Mouse (Mus musculus) mature B cell (primary cell): ENCODE measurements around the gene Myo9a.

Experiments
- in situ Hi-C: fragments of 300-500 bp; cut with MboI; formaldehyde crosslinking; loops from 2 replicates; pipeline ENCODE4 v1.14.3; 2019

The Myo9a gene

DNA sequence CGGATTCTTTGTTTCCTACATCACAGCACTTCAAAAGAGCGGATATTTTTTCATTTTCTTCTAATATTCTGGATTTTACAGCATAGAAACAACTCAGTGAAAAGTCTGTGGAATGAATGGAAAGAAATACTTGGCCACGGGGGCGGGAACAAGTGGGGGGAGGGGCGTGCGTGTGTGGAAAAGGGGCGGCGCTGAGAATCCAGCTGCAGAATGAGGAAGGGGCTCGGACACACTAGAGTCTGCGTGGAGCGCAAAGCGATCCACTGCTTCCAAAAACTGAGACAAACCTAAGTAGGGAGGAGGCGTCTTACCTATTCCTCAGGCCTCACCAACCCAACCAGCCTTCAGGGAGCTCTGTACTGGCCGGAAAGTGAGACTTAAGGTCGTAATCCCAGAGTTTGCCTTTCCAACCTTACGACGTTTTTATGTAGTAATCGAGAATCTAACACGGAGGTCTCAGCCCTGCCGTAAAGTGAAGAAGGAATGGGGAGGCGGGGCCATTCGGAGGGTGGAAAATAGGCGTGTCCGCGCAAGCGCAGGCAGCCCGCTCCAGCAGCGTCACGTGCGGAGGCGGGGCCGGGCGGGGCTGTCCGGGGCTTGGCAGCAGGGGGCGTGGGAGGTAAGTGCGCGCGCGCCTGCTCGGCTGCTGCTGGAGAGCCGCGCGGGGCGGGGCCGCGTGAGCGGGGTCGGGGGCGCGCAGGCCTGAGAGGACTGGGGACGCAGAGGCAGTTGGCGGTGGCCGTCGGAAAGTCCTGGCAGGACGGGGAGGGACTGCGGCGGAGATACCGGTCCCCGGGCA is at the start of gene Myo9a, which contains the start of gene Senp8:
Gene Myo9a, plus strand, starts transcription at position 630 of the 799 bp plus-strand sequence.
Gene Senp8, minus strand, starts transcription at position 444 of the 799 bp plus-strand sequence.
- in situ Hi-C loops: no loop called here

DNA sequence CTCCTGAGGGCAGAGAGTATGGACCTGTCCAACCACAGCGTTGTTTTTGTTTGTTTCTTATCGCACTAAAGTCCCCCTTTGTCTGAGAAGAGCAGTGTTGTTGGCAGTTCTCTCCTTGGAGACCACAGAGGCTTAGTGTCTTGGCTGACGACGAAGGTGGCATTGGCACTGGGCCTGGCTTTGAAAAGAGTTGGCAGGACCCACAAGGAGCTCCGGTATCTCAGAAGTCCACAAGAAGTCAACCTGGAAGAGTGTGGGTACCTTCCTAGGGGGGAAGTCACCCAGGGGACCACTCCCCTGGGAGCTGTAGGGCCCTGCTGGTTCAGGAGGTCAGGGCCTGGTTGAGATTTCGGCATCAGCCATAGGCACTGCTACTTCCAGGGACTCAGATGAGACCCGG is 49.6 kb upstream of the Myo9a start:
- in situ Hi-C loops: no loop called here

DNA sequence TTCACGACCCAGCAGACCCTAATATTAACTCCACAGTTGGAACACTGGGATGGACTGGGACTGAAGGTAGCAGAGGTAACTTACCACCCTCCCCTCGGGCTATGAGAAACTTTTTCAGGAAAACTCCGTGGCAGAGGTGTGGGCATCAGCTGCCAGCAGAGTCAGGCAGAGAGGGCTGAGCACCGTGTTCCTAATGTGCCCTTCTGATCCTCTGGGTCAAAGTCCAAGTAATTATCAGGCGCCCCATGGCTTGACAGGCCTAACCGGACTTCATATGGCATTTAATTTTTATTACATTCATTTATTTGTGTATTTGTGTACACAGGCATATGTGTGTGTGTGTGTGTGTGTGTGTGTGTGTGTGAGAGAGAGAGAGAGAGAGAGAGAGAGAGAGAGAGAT is 47.6 kb upstream of the Myo9a start:
- in situ Hi-C loops: no loop called here

DNA sequence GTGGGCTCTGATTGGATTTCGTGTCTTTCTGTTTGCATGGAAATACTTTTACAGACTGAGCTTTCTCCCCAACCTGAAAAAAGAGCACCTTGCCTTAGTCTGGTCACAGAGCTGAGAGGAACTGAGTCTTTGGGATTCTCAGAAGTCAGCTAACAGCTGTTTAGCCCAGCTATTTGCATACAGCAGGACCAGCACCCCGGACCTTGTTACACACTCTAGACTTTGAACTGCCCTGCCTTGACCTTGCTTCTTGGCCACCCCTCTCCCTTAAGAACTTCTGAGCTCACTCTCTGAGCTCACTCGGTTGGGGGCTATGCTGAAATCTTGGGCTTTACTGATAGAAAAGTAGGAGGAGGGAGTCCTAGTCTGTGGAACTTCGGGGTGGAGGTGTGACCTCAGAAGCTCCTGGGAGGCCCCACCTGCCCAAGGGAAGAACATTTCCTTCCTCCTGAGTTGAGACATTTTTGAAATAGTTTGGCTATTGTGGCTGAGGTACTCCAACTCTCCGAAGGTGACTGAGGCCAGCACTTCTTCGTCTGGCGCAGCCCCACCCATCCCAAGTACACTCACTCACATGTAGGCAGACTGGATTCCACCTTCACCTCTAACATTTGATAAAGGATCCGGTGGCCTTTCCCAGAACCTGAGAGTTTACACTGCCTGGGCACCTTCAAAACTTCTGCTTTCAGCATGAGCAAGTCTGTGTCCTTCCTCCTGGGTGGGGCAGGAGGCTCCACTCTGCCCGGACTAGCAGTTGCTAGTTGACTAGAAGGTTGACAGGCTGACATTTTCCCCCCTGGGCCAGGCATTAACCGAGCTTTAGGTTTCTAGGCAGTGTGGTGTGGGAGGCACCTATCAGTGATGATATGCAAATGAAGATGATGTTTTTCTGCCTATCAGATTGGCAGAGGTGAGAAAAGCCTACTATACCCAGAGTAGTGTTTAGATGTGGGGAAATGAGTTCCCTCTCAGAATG is 43.6 kb upstream of the Myo9a start:
- in situ Hi-C loops: no loop called here

DNA sequence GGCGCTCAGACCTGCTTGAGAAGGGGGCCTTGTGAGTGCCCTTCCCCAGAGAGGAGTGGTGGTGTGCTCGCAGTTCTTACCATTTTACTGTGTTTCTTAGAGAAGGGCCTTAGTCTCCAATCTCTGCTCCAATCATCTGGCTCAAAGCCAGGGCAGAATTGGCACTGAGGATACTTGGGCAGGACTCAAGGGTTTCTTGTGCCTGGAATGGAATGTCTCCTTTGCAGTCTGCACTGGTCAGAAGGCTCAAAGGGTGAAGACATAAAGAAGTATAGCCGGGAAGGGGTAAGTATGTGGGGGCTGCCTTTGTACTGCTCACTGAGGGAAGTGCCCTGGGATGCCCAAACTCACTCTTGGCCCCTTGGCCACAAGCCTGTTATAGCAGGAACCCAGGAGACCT is 41.5 kb upstream of the Myo9a start:
- in situ Hi-C loops: no loop called here

DNA sequence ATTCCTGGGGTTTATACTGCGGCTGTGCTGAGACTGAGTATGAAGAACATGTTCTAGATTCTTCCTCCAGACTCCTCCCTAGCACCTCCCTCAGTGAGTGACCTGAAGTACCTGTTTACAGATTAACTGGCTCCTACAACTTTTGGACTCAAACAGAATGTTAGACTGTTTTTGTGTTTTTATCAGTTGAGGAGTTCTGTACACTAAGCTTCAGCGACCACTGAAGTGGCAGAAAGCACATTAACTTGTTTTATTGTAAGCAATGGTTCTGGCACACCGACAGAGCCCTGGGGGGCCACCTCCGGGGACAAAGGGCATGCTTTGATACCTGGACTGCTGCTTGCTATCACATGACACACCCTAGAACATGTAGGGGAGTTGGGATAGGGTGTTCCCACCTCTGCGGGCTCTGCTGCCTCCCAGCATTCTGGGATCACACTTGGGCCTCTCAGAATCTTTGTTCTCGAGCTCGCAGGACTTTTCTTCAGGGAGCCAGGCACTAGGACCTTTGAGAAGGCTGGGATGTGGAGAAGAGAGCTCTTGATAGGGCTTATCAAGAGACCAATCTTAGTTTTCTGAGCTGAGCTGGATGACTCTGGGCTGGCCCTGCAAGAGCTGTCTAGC is 34.3 kb upstream of the Myo9a start:
- in situ Hi-C loops: loop anchor here (10.0 kb wide), 1 partner anchor 268 kb away; no protein-coding TSS in a partner anchor

DNA sequence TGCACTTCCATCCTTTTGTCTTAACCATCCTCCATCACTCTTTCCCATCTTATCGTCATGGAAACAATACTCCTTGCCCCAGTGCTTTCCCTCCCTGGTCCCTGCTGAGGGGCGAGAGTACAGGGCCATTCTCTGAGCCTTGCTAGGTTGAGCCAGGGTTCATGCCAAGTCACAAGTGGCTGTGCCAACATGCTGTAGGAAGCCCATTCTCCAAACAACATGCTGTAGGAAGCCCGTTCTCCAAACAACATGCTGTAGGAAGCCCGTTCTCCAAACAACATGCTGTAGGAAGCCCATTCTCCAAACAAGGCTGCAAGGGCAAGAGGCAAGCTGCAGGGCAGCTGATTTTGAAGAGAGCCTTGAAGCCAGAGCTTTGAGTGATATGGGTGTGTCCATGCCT is 32.5 kb upstream of the Myo9a start:
- in situ Hi-C loops: loop anchor here (10.0 kb wide), 1 partner anchor 267 kb away; no protein-coding TSS in a partner anchor

DNA sequence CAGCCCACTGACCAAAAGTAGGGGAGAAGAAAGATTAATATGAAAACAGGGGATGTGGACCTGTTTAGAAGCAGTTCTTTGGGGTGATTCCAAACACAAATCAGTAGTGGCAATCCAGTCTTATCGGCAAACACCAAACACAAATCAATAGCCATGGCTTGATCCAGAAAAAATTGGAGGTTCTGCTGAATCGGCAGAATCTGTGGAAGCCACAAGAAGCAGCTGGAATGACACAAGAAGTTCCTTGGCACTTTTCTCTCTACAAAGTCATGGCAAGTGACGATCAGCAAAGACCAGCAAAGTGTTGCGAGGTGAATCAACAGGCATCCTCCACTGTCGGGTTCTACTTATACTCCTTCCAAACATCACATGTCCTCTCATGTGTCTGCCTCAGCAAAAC is 29.6 kb upstream of the Myo9a start:
- in situ Hi-C loops: no loop called here

DNA sequence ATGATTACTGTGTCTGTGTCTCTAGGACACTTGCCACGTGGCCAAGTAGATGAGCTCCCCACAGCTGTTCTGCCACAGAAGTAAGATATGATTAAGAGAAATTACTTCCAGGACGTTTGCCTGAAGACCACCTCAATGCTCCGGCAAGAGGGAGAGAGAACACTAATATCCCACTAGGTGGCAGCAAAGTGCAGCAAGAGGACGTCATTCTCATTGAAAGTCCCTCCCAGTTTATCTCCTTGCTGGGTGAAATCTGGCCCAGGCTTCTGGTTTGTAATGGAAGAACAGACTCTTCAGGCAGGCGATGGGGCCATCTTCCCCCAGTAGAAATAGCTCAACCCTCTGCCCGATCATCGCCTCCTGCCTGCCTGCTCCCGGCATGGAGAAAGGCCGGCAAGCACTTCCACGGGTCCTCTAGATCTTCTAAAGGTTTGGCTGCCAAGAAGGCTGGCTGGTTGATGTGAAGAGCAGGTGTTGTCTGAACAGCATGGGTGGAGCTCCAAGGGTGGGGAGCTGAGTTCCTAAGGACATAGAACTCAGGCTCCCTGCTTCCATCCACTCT is 27.5 kb upstream of the Myo9a start:
- in situ Hi-C loops: no loop called here

DNA sequence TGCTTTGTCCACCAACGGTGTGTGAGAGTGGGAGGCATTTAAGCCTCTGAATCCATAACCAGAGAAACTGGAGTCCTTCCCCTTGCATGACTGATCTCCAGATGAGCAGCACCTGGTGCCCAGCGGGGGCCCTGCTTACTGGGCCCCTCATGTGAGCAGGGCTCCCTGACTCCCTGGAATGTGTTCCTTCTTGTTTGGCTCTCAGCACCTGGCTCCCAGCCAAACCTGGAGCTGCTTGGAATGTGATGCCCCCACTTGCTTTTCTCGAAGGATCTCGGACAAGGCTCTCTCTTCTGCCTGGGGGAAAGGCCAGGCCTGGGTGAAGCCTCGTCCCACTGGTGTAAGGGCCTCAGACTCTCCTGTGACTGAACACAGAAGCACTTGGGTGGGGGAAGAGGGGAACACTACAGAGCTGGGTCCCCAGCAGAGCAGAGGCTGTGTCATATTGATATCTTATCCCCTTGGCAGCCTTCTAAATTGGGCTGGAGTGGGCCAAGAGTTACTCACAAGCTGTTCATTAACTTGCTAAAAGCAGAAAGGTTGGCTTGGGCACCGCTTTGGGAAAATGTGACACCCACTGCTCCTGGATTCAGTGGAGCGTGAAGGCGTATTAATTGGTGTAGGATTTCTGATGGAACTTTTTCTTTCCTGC is 26.8 kb upstream of the Myo9a start:
- in situ Hi-C loops: no loop called here

DNA sequence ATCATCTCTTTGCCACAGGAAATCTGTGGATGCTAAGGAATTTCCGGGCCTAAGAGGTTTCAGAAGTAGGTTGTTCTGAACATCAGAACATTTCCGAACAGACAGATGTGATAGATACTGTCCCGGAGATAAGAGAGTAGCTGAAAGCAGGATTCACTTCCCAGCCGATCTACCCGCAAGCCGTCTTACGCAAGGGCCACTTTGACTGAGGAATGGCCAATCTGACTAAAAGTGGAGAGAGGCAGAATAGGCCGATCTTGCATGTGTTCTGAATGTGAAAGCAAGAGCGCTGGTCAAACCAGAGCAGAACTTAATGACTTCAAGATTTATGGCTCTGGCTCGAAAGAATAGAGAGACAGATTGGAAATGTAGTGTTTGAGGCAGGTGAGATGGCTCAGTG is 25.2 kb upstream of the Myo9a start:
- in situ Hi-C loops: no loop called here

DNA sequence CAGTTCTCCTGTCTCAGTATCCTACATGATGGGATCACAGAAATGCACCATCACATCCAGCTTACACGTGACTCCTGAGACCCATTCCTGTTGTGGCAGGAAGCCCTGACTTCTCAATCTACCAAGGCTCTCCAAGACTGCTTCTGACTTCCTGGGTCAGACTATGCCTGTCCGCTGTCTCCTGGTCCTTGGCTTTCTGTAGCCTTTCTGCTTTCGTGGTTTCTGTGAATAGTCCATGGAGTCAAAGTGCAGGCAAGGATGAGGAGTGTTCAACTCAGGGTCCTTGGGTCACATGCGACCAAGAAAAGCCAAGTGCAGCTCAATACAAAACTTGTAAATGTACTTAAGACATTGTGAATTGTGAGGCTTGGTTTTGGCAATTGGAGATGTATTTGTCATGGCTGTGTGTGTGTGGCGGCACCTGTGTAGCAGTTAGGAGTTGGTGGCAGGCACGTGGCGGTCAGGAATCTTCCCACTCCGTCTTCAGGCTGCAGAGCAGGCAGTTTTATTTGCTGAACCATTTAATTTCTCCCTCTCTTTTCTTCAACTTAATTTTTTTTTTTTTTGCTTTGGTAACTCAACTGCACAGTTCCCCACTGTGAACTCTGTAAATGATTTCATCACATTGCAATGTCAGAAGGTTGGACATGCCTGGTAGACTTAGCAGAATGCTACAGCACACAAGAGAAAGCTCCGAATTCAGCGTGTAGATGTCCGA is 23.0 kb upstream of the Myo9a start:
- in situ Hi-C loops: no loop called here

DNA sequence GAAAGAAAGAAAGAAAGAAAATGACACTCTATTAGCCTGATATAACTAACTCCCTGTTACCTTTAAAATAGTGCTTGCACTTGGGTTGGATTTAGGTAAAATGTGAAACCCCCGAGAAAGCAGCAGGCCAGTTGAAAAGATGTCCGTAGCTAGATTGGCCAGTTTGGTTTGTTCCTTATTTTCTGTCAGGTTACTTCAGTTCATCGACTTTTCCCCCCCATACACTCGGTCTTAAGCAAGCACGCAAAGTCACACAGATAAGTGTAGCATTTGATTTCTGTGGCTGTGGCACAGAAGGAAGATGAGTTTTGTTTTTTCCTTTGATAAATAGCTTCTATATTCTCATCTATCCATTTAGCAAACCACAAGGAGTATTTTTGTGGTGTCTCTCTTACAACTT is 19.6 kb upstream of the Myo9a start:
- in situ Hi-C loops: no loop called here

DNA sequence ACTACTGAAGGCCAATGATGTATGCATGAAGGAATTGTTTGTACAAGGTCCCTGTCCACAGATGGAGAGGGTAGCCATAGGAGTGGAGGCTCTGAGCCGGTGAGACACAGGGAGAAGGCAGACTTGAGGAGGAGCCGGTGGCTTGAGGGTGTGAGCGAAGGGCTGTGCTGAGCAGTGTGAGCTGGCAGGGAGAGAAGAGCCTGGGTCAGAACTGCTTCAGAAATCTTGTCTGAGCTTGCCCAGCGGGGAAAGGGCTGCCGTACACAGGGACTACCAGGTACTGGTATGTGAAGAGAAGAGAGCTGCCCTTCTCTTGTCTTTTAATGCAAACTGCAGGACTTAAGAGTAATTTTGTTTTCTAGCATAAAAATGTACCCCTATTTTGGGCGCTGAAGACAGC is 17.6 kb upstream of the Myo9a start:
- in situ Hi-C loops: no loop called here

DNA sequence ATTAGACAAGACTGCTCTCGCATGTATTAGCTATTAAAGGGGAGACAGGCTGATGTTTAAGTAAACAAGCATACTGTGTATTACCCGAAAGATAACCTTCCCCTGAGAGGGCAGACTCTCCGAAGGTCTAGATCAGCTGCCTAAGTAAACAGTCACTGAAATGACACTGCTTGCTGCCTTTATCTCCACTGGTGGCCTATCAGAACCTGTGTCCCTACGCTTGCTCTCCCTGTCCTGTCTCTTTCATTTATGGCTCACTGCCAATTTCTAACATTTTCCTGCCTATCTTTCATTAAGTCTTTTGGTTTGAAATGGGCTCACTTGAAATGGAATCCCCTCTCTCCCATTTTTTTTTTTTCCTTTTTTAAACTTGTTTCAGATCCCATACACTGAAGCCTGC is 15.3 kb upstream of the Myo9a start:
- in situ Hi-C loops: no loop called here

DNA sequence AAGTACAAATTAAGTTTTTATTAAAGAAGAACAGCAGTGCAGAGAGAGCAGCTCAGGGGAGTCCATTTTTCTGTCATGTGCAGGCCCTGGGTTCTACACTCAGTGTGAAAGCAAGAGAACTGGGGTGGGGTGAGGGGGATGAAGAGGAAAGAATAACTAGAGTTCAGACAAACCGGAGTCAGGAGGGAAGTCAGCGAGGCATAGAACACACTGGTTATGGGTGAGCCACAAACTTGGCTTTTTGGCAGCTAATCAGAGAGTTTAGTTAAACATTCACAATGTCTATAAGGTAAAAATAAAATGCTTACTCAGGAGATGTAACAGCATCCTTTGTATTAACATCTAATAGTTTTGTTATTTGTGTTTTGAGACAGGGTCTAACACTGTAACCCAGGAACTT is 10.1 kb upstream of the Myo9a start:
- in situ Hi-C loops: no loop called here

DNA sequence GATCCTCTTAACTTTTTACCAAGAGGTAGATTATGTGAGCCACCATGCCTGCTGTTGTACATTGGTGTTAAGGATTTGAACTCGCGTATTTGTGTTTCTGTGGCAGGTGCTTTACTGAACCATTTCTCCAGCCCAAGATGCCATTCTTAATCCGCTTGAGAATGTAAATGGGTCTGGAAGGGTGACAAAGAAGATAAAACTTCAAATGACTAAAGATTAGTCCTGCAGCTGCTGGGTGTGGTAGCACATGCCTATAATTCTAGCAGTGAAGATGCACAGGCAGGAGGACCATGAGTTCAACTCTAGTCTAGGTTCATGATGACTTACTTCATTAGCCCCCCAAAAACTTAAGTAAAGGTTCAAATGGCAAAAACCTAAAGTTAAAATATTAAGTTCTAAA is 6.8 kb upstream of the Myo9a start:
- in situ Hi-C loops: no loop called here

DNA sequence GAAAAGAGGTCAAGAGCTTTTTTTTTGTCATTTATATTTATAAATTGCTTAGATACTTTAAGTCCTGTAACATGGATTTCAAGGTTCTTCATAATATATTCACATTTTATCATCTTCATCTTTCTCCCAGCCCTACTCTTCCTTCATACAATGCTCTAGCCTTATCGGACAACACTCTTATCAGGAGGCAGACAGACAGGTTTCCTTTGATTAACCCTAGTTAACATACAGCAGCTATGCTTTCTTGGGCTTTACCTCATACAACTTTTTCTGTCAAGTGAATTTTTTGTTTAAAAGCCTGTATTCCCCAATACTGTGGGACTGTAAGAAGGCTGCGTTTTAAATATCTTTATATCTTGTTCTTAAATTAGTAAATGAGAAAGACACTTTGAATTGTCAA is 2.3 kb upstream of the Myo9a start:
- in situ Hi-C loops: no loop called here

DNA sequence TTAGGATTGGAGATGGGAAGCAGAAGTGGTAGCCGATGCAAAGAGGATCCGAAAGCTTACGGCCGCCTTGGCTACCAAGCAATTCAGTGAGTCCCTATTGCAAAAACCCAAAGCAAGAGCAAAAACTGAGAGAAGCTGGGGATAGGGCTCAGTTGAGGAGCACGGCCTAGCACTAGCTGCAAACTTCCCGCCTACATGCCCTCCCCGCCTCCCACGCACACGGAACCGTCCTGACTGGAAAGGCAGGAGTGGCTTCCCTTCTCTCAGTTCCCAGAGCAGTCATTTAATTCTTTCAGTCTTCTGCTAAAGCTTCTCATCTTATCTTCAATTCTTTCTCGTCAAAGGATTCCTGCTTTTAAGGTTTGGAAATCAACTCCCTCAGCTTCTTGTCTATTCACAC is 1.7 kb upstream of the Myo9a start:
- in situ Hi-C loops: no loop called here

DNA sequence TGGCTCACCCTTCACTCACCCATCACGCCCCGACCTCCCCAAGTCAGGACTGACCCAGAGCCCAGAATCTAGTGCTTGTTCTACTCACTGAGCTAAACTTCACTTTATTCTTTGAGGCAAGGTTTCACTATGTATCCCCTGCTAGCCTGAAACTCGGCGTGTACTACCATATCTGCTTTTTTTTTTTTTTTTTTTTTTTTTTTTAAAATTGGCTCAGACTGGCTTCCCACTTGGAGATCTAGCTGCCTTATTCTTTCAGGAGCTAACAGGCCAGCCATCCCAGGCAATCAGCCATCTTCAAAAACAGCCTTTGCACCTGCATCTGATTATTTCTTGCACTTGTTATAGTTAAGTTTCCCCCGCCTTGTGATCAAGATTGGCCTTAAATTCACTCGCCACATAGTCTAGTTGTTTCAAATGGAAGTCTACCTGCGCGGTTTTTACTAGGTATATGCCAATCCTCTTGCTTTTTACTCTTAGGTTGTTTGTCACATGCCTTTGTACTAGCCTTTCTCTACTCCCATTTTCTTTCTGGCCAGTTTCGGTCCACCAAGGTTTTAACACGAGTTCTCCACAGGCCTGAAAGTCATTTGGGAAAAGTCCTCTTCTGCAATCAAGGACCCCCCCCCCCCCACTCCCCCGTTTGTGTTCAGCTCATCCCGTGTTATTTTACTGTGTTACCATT is 973 bp upstream of the Myo9a start:
- in situ Hi-C loops: no loop called here
